Mouse (Mus musculus) ES-E14 (cell line): ENCODE results near the gene Pomt2.

Experiments
- CHD2 ChIP-seq: IDR thresholded peaks from 2 replicates; pipeline ENCODE4 v1.6.1; 2014; ENCODE audit warnings: mild to moderate bottlenecking, low read depth, low read length, inconsistent platforms
- HCFC1 ChIP-seq: IDR thresholded peaks from 2 replicates; pipeline ENCODE4 v1.6.1; 2012; ENCODE audit warnings: low read length, inconsistent platforms, borderline replicate concordance; ENCODE audit not compliant: insufficient read depth
- MAFK ChIP-seq: IDR thresholded peaks from 2 replicates; pipeline ENCODE4 v1.6.1; 2014; ENCODE audit warnings: mild to moderate bottlenecking, low read depth, low read length, inconsistent platforms; ENCODE audit not compliant: insufficient read depth
- ZC3H11A ChIP-seq: IDR thresholded peaks from 2 replicates; pipeline ENCODE4 v1.6.1; 2012; ENCODE audit warnings: low read depth, mild to moderate bottlenecking, inconsistent platforms, low read length, borderline replicate concordance

- TF ChIP-seq HCFC1: no peak
- TF ChIP-seq CHD2: no peak
- no peak for TF ChIP-seq ZC3H11A
- TF ChIP-seq MAFK: no peak
Measured at GRCm38 (mm10) chr12:87127256-87127655, 20.5 kb downstream of the Pomt2 start.
